Mouse (Mus musculus): Measurements from ENCODE around the gene Ebi3. TPM values are rescaled to one million over a fixed set of nuclear protein-coding genes. Genes with fewer than 3 reads are reported as not detected.
A peak's percentile ranks its signal among the peaks of the same experiment; 100 is the strongest.
"Not testable (repeated sequence)": the region's sequence is repeated elsewhere in the genome, so short reads cannot be mapped to it uniquely, and the experiment has no call there.

Gene Ebi3
- total and polyA plus RNA-seq, 3 experiments: 0.98 to 2.5 (median 2.0) TPM

GRCm38 (mm10) chr17:55931553-55932502 lies 20.6 kb upstream of the Ebi3 start:
- no peak for TF ChIP-seq POLR2AphosphoS5 (IDR thresholded peaks at IDR 0.05; ENCODE audit: insufficient replicate concordance, low read depth, low read length)
- TF ChIP-seq GATA1 (IDR thresholded peaks at IDR 0.05; ENCODE audit: borderline replicate concordance, low read length): no peak
- TF ChIP-seq GATA2 (IDR thresholded peaks at IDR 0.05; ENCODE audit: borderline replicate concordance, low read depth, low read length): no peak
- 0 out of 2 replicates have a peak, but pooled peaks have one; percentile 14 for TF ChIP-seq CTCF (IDR thresholded peaks at IDR 0.05; ENCODE audit: low read depth, low read length)
- TF ChIP-seq TAL1 (conservative IDR thresholded peaks at IDR 0.05; ENCODE audit: low read depth, low read length): no peak
- Histone ChIP-seq H3K4me3 (ENCODE audit: low read depth, low read length) (peak overlapping the region; percentile 80), H3K27me3 (ENCODE audit: insufficient read depth, low read length) (no peaks in the 10 kb centered on the region), H3K9me3 (replicated peaks) (peaks cover 43% of the 10 kb centered on the region), H3K4me1 (ENCODE audit: insufficient read depth, low read depth, low read length) (peaks cover 39% of the 10 kb centered on the region), H3K36me3 (replicated peaks) (peaks cover 25% of the 10 kb centered on the region)
- DNase-seq (ENCODE audit: low spot score) (peak; percentile 52), ATAC-seq (ENCODE audit: extremely low read depth, insufficient number of reproducible peaks, low FRiP score, poor library complexity, severe bottlenecking) (peak; percentile 67)

GRCm38 (mm10) chr17:55932635-55933034 lies 19.8 kb upstream of the Ebi3 start:
- peaks cover 25% of the 10 kb centered on the region for H3K36me3 ChIP-seq (replicated peaks)
- peak; percentile 5; the same call in 1 of the 2 replicates for ATAC-seq (ENCODE audit: extremely low read depth, insufficient number of reproducible peaks, low FRiP score, poor library complexity, severe bottlenecking)
- peaks cover 44% of the 10 kb centered on the region for H3K9me3 ChIP-seq (replicated peaks)
- DNase-seq (ENCODE audit: low spot score): no peak
- H3K4me3 ChIP-seq (ENCODE audit: low read depth, low read length): peak overlapping the region; percentile 80
- H3K27me3 ChIP-seq (ENCODE audit: insufficient read depth, low read length): no peaks in the 10 kb centered on the region
- H3K4me1 ChIP-seq (ENCODE audit: insufficient read depth, low read depth, low read length): peaks cover 39% of the 10 kb centered on the region
- TF ChIP-seq POLR2AphosphoS5 (IDR thresholded peaks at IDR 0.05; ENCODE audit: insufficient replicate concordance, low read depth, low read length) (no peak), TAL1 (conservative IDR thresholded peaks at IDR 0.05; ENCODE audit: low read depth, low read length) (peak; percentile 51; the same call in 1 of the 2 replicates), GATA1 (IDR thresholded peaks at IDR 0.05; ENCODE audit: borderline replicate concordance, low read length) (no peak), GATA2 (IDR thresholded peaks at IDR 0.05; ENCODE audit: borderline replicate concordance, low read depth, low read length) (no peak), CTCF (IDR thresholded peaks at IDR 0.05; ENCODE audit: low read depth, low read length) (no peak)

- Histone ChIP-seq H3K9me3 (replicated peaks) (peaks cover 47% of the 10 kb centered on the region), H3K4me3 (ENCODE audit: low read depth, low read length) (peak overlapping the region; percentile 80), H3K36me3 (replicated peaks) (peaks cover 28% of the 10 kb centered on the region), H3K4me1 (ENCODE audit: insufficient read depth, low read depth, low read length) (peaks cover 39% of the 10 kb centered on the region), H3K27me3 (ENCODE audit: insufficient read depth, low read length) (no peaks in the 10 kb centered on the region)
- no peak for TF ChIP-seq TAL1 (conservative IDR thresholded peaks at IDR 0.05; ENCODE audit: low read depth, low read length)
- no peak for TF ChIP-seq POLR2AphosphoS5 (IDR thresholded peaks at IDR 0.05; ENCODE audit: insufficient replicate concordance, low read depth, low read length)
- no peak for TF ChIP-seq CTCF (IDR thresholded peaks at IDR 0.05; ENCODE audit: low read depth, low read length)
- TF ChIP-seq GATA1 (IDR thresholded peaks at IDR 0.05; ENCODE audit: borderline replicate concordance, low read length): no peak
- TF ChIP-seq GATA2 (IDR thresholded peaks at IDR 0.05; ENCODE audit: borderline replicate concordance, low read depth, low read length): no peak
- DNase-seq (ENCODE audit: low spot score) (peak; percentile 10), ATAC-seq (ENCODE audit: extremely low read depth, insufficient number of reproducible peaks, low FRiP score, poor library complexity, severe bottlenecking) (peak; percentile 56)
These were observed 19.2 kb upstream of the Ebi3 start for GRCm38 (mm10) chr17:55933191-55933590.

- not testable (repeated sequence) for H3K27me3 ChIP-seq (ENCODE audit: insufficient read depth, low read length); DNase-seq (ENCODE audit: low spot score); H3K36me3 ChIP-seq (replicated peaks); H3K9me3 ChIP-seq (replicated peaks)
- peaks cover 11% of the 10 kb centered on the region for H3K4me1 ChIP-seq (ENCODE audit: insufficient read depth, low read depth, low read length)
- H3K4me3 ChIP-seq (ENCODE audit: low read depth, low read length): peak overlapping the region; percentile 74
- peak; percentile 9; the same call in 1 of the 2 replicates for ATAC-seq (ENCODE audit: extremely low read depth, insufficient number of reproducible peaks, low FRiP score, poor library complexity, severe bottlenecking)
These were observed 8.0 kb upstream of the Ebi3 start for GRCm38 (mm10) chr17:55944387-55944865.

- peak overlapping the region; percentile 74 for H3K4me3 ChIP-seq (ENCODE audit: low read depth, low read length)
- peak; percentile 97 for ATAC-seq (ENCODE audit: extremely low read depth, insufficient number of reproducible peaks, low FRiP score, poor library complexity, severe bottlenecking)
- peaks cover 11% of the 10 kb centered on the region for H3K4me1 ChIP-seq (ENCODE audit: insufficient read depth, low read depth, low read length)
- H3K27me3 ChIP-seq (ENCODE audit: insufficient read depth, low read length); H3K9me3 ChIP-seq (replicated peaks); H3K36me3 ChIP-seq (replicated peaks); DNase-seq (ENCODE audit: low spot score): not testable (repeated sequence)
These were observed 7.4 kb upstream of the Ebi3 start for GRCm38 (mm10) chr17:55944866-55945682.

GRCm38 (mm10) chr17:55945696-55946095 lies 6.7 kb upstream of the Ebi3 start:
- DNase-seq (ENCODE audit: low spot score): no peak
- Histone ChIP-seq H3K36me3 (replicated peaks) (no peaks in the 10 kb centered on the region), H3K27me3 (ENCODE audit: insufficient read depth, low read length) (peaks cover 10% of the 10 kb centered on the region), H3K4me1 (ENCODE audit: insufficient read depth, low read depth, low read length) (peaks cover 11% of the 10 kb centered on the region), H3K4me3 (ENCODE audit: low read depth, low read length) (peak overlapping the region; percentile 74), H3K9me3 (replicated peaks) (no peaks in the 10 kb centered on the region)
- TF ChIP-seq POLR2AphosphoS5 (IDR thresholded peaks at IDR 0.05; ENCODE audit: insufficient replicate concordance, low read depth, low read length) (no peak), GATA2 (IDR thresholded peaks at IDR 0.05; ENCODE audit: borderline replicate concordance, low read depth, low read length) (no peak), CTCF (IDR thresholded peaks at IDR 0.05; ENCODE audit: low read depth, low read length) (no peak), GATA1 (IDR thresholded peaks at IDR 0.05; ENCODE audit: borderline replicate concordance, low read length) (no peak), TAL1 (conservative IDR thresholded peaks at IDR 0.05; ENCODE audit: low read depth, low read length) (no peak)
- ATAC-seq (ENCODE audit: extremely low read depth, insufficient number of reproducible peaks, low FRiP score, poor library complexity, severe bottlenecking): no peak
